Mouse (Mus musculus): Measurements from ENCODE around the gene Adprhl1. TPM values are rescaled to one million over a fixed set of nuclear protein-coding genes. Genes with fewer than 3 reads are reported as not detected.

Gene Adprhl1
- polyA plus RNA-seq, 1 experiment from 2014 or later: 0.40 TPM

GRCm38 (mm10) chr8:13276941-13277447 lies 23.0 kb upstream of the Adprhl1 start:
- Histone ChIP-seq H3K27ac (ENCODE audit: low read length) (no peak overlapping the region), H3K27me3 (replicated peaks; ENCODE audit: control insufficient read depth, insufficient read depth, low read length) (no peaks in the 10 kb centered on the region), H3K4me2 (ENCODE audit: low read depth, low read length) (no peak overlapping the region), H3K9me3 (ENCODE audit: control insufficient read depth, low read length) (no peaks in the 10 kb centered on the region), H3K4me3 (ENCODE audit: low read length) (no peak overlapping the region), H3K4me1 (ENCODE audit: control insufficient read depth, insufficient read depth, low read length) (no peaks in the 10 kb centered on the region), H3K36me3 (ENCODE audit: control insufficient read depth, insufficient read depth, low read length) (no peaks in the 10 kb centered on the region), H3K9ac (ENCODE audit: low read depth, low read length) (no peak overlapping the region)
- WGBS: 80% methylated on average over 5 of the region's 5 CpGs
- ATAC-seq: no peak

- Histone ChIP-seq H3K9me3 (ENCODE audit: control insufficient read depth, low read length) (no peaks in the 10 kb centered on the region), H3K27me3 (replicated peaks; ENCODE audit: control insufficient read depth, insufficient read depth, low read length) (no peaks in the 10 kb centered on the region), H3K9ac (ENCODE audit: low read depth, low read length) (no peak overlapping the region), H3K27ac (ENCODE audit: low read length) (no peak overlapping the region), H3K4me3 (ENCODE audit: low read length) (no peak overlapping the region), H3K36me3 (ENCODE audit: control insufficient read depth, insufficient read depth, low read length) (peaks cover 9% of the 10 kb centered on the region; the same call in 1 of the 2 replicates), H3K4me2 (ENCODE audit: low read depth, low read length) (no peak overlapping the region), H3K4me1 (ENCODE audit: control insufficient read depth, insufficient read depth, low read length) (no peaks in the 10 kb centered on the region)
- ATAC-seq: no peak
- 89% methylated on average over 5 of the region's 5 CpGs for WGBS
Observed at GRCm38 (mm10) chr8:13272834-13273233, 18.9 kb upstream of the Adprhl1 start.

DNA sequence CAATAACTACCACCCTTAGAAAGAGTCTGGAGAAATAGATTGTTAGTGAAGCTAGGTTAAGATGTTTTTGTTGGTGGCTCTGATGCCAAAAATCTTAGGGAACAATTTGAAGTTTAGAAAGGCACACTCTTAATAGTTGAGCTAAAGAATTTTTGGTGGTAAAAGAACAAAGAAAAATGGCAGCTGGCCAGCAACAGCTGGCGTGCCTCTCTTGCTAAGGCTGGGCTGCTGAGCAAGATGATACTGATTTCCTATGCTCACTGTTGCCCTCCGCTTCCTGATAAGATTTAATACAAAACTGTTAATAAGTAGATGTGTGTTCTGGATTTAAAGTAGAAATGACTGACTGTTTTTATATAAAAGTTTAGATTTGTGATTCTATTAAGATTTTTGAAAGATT lies 13.6 kb upstream of the Adprhl1 start:
- H3K4me2 ChIP-seq (ENCODE audit: low read depth, low read length): no peak overlapping the region
- no peak overlapping the region for H3K27ac ChIP-seq (ENCODE audit: low read length)
- no peak overlapping the region for H3K4me3 ChIP-seq (ENCODE audit: low read length)
- H3K4me1 ChIP-seq (ENCODE audit: control insufficient read depth, insufficient read depth, low read length): no peaks in the 10 kb centered on the region
- no peaks in the 10 kb centered on the region for H3K9me3 ChIP-seq (ENCODE audit: control insufficient read depth, low read length)
- H3K27me3 ChIP-seq (replicated peaks; ENCODE audit: control insufficient read depth, insufficient read depth, low read length): no peaks in the 10 kb centered on the region
- H3K9ac ChIP-seq (ENCODE audit: low read depth, low read length): no peak overlapping the region
- peaks cover 9% of the 10 kb centered on the region; the same call in 1 of the 2 replicates for H3K36me3 ChIP-seq (ENCODE audit: control insufficient read depth, insufficient read depth, low read length)
- ATAC-seq: no peak
- 72% methylated on average over 2 of the region's 2 CpGs for WGBS

- ATAC-seq: no peak
- WGBS: 73% methylated on average over 3 of the region's 3 CpGs
- H3K27ac ChIP-seq (ENCODE audit: low read length): no peak overlapping the region
- H3K4me2 ChIP-seq (ENCODE audit: low read depth, low read length): no peak overlapping the region
- no peaks in the 10 kb centered on the region for H3K4me1 ChIP-seq (ENCODE audit: control insufficient read depth, insufficient read depth, low read length)
- peaks cover 2% of the 10 kb centered on the region for H3K36me3 ChIP-seq (ENCODE audit: control insufficient read depth, insufficient read depth, low read length)
- no peak overlapping the region for H3K9ac ChIP-seq (ENCODE audit: low read depth, low read length)
- H3K4me3 ChIP-seq (ENCODE audit: low read length): no peak overlapping the region
- H3K27me3 ChIP-seq (replicated peaks; ENCODE audit: control insufficient read depth, insufficient read depth, low read length): no peaks in the 10 kb centered on the region
- H3K9me3 ChIP-seq (ENCODE audit: control insufficient read depth, low read length): no peaks in the 10 kb centered on the region
Observed at GRCm38 (mm10) chr8:13263376-13263775, 9.4 kb upstream of the Adprhl1 start.

- no peaks in the 10 kb centered on the region for H3K36me3 ChIP-seq (ENCODE audit: control insufficient read depth, insufficient read depth, low read length)
- H3K9me3 ChIP-seq (ENCODE audit: control insufficient read depth, low read length): no peaks in the 10 kb centered on the region
- H3K4me3 ChIP-seq (ENCODE audit: low read length): no peak overlapping the region
- ATAC-seq: no peak
- no peak overlapping the region for H3K9ac ChIP-seq (ENCODE audit: low read depth, low read length)
- H3K27ac ChIP-seq (ENCODE audit: low read length): no peak overlapping the region
- H3K4me2 ChIP-seq (ENCODE audit: low read depth, low read length): no peak overlapping the region
- 67% methylated on average over 5 of the region's 5 CpGs for WGBS
- peaks cover 8% of the 10 kb centered on the region for H3K4me1 ChIP-seq (ENCODE audit: control insufficient read depth, insufficient read depth, low read length)
- H3K27me3 ChIP-seq (replicated peaks; ENCODE audit: control insufficient read depth, insufficient read depth, low read length): no peaks in the 10 kb centered on the region
Observed at GRCm38 (mm10) chr8:13253413-13253812, 549 bp downstream of the Adprhl1 start.

- no peak overlapping the region for H3K4me3 ChIP-seq (ENCODE audit: low read length)
- H3K4me2 ChIP-seq (ENCODE audit: low read depth, low read length): no peak overlapping the region
- no peaks in the 10 kb centered on the region for H3K9me3 ChIP-seq (ENCODE audit: control insufficient read depth, low read length)
- no peaks in the 10 kb centered on the region for H3K27me3 ChIP-seq (replicated peaks; ENCODE audit: control insufficient read depth, insufficient read depth, low read length)
- H3K36me3 ChIP-seq (ENCODE audit: control insufficient read depth, insufficient read depth, low read length): no peaks in the 10 kb centered on the region
- WGBS: 84% methylated on average over 13 of the region's 13 CpGs
- H3K27ac ChIP-seq (ENCODE audit: low read length): no peak overlapping the region
- no peak for ATAC-seq
- H3K4me1 ChIP-seq (ENCODE audit: control insufficient read depth, insufficient read depth, low read length): peaks cover 8% of the 10 kb centered on the region
- H3K9ac ChIP-seq (ENCODE audit: low read depth, low read length): no peak overlapping the region
Observed at GRCm38 (mm10) chr8:13252837-13253236, 1.1 kb downstream of the Adprhl1 start.

GRCm38 (mm10) chr8:13244343-13244880 lies 9.6 kb downstream of the Adprhl1 start:
- no peaks in the 10 kb centered on the region for H3K36me3 ChIP-seq (ENCODE audit: control insufficient read depth, insufficient read depth, low read length)

GRCm38 (mm10) chr8:13242985-13243870 lies 10.7 kb downstream of the Adprhl1 start:
- Histone ChIP-seq H3K9me3 (ENCODE audit: control insufficient read depth, low read length) (no peaks in the 10 kb centered on the region), H3K36me3 (ENCODE audit: control insufficient read depth, insufficient read depth, low read length) (no peaks in the 10 kb centered on the region), H3K9ac (ENCODE audit: low read depth, low read length) (no peak overlapping the region), H3K27me3 (replicated peaks; ENCODE audit: control insufficient read depth, insufficient read depth, low read length) (no peaks in the 10 kb centered on the region), H3K4me1 (ENCODE audit: control insufficient read depth, insufficient read depth, low read length) (no peaks in the 10 kb centered on the region), H3K4me3 (ENCODE audit: low read length) (no peak overlapping the region), H3K27ac (ENCODE audit: low read length) (no peak overlapping the region), H3K4me2 (ENCODE audit: low read depth, low read length) (no peak overlapping the region)
- 84% methylated on average over 10 of the region's 10 CpGs for WGBS
- no peak for ATAC-seq

More at GRCm38 (mm10) chr8:13244343-13244880, 9.6 kb downstream of the Adprhl1 start:
- Histone ChIP-seq H3K27me3 (replicated peaks; ENCODE audit: control insufficient read depth, insufficient read depth, low read length) (no peaks in the 10 kb centered on the region), H3K4me2 (ENCODE audit: low read depth, low read length) (no peak overlapping the region), H3K4me1 (ENCODE audit: control insufficient read depth, insufficient read depth, low read length) (no peaks in the 10 kb centered on the region), H3K27ac (ENCODE audit: low read length) (no peak overlapping the region), H3K9me3 (ENCODE audit: control insufficient read depth, low read length) (no peaks in the 10 kb centered on the region), H3K4me3 (ENCODE audit: low read length) (no peak overlapping the region), H3K9ac (ENCODE audit: low read depth, low read length) (no peak overlapping the region)
- 89% methylated on average over 11 of the region's 11 CpGs for WGBS
- no peak for ATAC-seq

GRCm38 (mm10) chr8:13240691-13241090 lies 13.3 kb downstream of the Adprhl1 start:
- no peak overlapping the region for H3K4me2 ChIP-seq (ENCODE audit: low read depth, low read length)
- no peaks in the 10 kb centered on the region for H3K27me3 ChIP-seq (replicated peaks; ENCODE audit: control insufficient read depth, insufficient read depth, low read length)
- no peak overlapping the region for H3K27ac ChIP-seq (ENCODE audit: low read length)
- no peaks in the 10 kb centered on the region for H3K36me3 ChIP-seq (ENCODE audit: control insufficient read depth, insufficient read depth, low read length)
- ATAC-seq: no peak
- H3K9ac ChIP-seq (ENCODE audit: low read depth, low read length): no peak overlapping the region
- H3K4me1 ChIP-seq (ENCODE audit: control insufficient read depth, insufficient read depth, low read length): no peaks in the 10 kb centered on the region
- H3K4me3 ChIP-seq (ENCODE audit: low read length): no peak overlapping the region
- WGBS: 70% methylated on average over 7 of the region's 7 CpGs
- no peaks in the 10 kb centered on the region for H3K9me3 ChIP-seq (ENCODE audit: control insufficient read depth, low read length)
